Mouse (Mus musculus) limb, embryonic 10.5 days (tissue): ENCODE results near the gene Aatk. TPM values are rescaled to one million over a fixed set of nuclear protein-coding genes. Genes with fewer than 3 reads are reported as not detected.

Experiments
- DNase-seq: peaks from one replicate; pipeline ENCODE4 v3.0.0-alpha.2; 2017; ENCODE audit warnings: low spot score
- H3K27ac ChIP-seq: fragments of 300-500 bp; sonication (generic); 2 replicates; pipeline ENCODE4 v1.5.1; 2016; ENCODE audit warnings: mild to moderate bottlenecking
- H3K27me3 ChIP-seq: fragments of 300-500 bp; sonication (generic); 2 replicates; pipeline ENCODE4 v1.6.1; 2016; ENCODE audit warnings: low read depth, mild to moderate bottlenecking; ENCODE audit not compliant: poor library complexity, severe bottlenecking
- H3K36me3 ChIP-seq: fragments of 300-500 bp; sonication (generic); 2 replicates; pipeline ENCODE4 v1.6.1; 2016; ENCODE audit warnings: mild to moderate bottlenecking, moderate library complexity
- H3K4me1 ChIP-seq: fragments of 300-500 bp; sonication (generic); 2 replicates; pipeline ENCODE4 v1.6.1; 2016
- H3K4me3 ChIP-seq: fragments of 300-500 bp; sonication (generic); 2 replicates; pipeline ENCODE4 v1.5.1; 2016; ENCODE audit warnings: mild to moderate bottlenecking, moderate library complexity
- H3K9me3 ChIP-seq: fragments of 300-500 bp; sonication (generic); replicated peaks from 2 replicates; pipeline ENCODE4 v1.6.1; 2016; ENCODE audit warnings: mild to moderate bottlenecking
- WGBS: fragments of 180-500 bp; shearing (Covaris S2); methylation state at CpG from one replicate; pipeline ENCODE4 v1.1.7; 2016; 5-methylcytosine and 5-hydroxymethylcytosine counted together
- microRNA counts: library from miRNA; unstranded; fragments of <30 nt; microRNA quantifications from one replicate; lab custom pipeline; 2017
- microRNA-seq: library from miRNA; unstranded; fragments of <30 nt; microRNA quantifications from one replicate; pipeline ENCODE4, GENCODE M21; 2017
- polyA plus RNA-seq: library from polyadenylated mRNA; unstranded; fragments of >200 nt; fragmentation: Nextera tagmentation; extraction: Ambion mirVana; gene quantifications from 2 replicates; pipeline ENCODE4 v1.2.1, GENCODE M21; 2016

The Aatk gene
- polyA plus RNA-seq, 1 experiment from 2014 or later = 1.7 TPM

GRCm38 (mm10) chr11:119970021-119970851 lies 76.7 kb downstream of the Aatk start:
- WGBS = 82% methylated on average over 12 of the region's 12 CpGs

DNA sequence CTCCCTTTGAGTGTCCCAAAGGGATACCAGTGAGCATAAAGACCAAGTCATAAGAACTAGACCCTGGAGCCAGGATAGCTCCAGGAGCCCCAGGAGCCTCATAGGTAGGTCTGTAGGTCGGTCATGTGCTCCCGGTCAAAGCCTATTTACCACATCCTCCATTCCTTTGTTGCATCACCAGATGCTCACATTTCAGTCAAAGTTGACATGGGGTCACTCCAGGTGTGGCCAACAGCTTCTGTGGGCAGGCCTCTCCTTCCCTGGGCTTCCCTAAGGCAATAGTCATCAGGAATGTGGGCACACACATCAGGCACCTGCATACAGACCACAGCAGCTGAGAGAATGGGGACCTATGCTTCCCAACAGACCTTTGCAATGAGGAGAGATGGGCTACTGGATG lies 79.1 kb downstream of the Aatk start:
- DNase-seq = no peak
- Histone ChIP-seq H3K27ac (no peak overlapping the region), H3K4me1 (peaks cover 4% of the 10 kb centered on the region), H3K27me3 (no peaks in the 10 kb centered on the region), H3K4me3 (no peak overlapping the region), H3K9me3 (no peaks in the 10 kb centered on the region), H3K36me3 (0 out of 2 replicates have a peak, but pooled peaks cover 13% of the 10 kb centered on the region)
- WGBS = 87% methylated on average over 2 of the region's 2 CpGs

More at GRCm38 (mm10) chr11:119970021-119970851, 76.7 kb downstream of the Aatk start:
- Histone ChIP-seq H3K4me1 (peaks cover 4% of the 10 kb centered on the region), H3K27me3 (no peaks in the 10 kb centered on the region), H3K9me3 (no peaks in the 10 kb centered on the region), H3K36me3 (peaks cover 21% of the 10 kb centered on the region), H3K4me3 (no peak overlapping the region), H3K27ac (no peak overlapping the region)
- DNase-seq = no peak

GRCm38 (mm10) chr11:119967401-119967800 lies 79.6 kb downstream of the Aatk start:
- no peaks in the 10 kb centered on the region for H3K27me3 ChIP-seq
- DNase-seq = no peak
- no peak overlapping the region for H3K27ac ChIP-seq
- no peaks in the 10 kb centered on the region for H3K9me3 ChIP-seq
- H3K4me3 ChIP-seq = no peak overlapping the region
- 0 out of 2 replicates have a peak, but pooled peaks cover 13% of the 10 kb centered on the region for H3K36me3 ChIP-seq
- H3K4me1 ChIP-seq = peaks cover 4% of the 10 kb centered on the region
- WGBS = 83% methylated on average over 8 of the region's 8 CpGs

GRCm38 (mm10) chr11:119966294-119966693 lies 80.7 kb downstream of the Aatk start:
- H3K9me3 ChIP-seq = no peaks in the 10 kb centered on the region
- WGBS = 83% methylated on average over 6 of the region's 6 CpGs
- no peak overlapping the region for H3K27ac ChIP-seq
- DNase-seq = no peak
- H3K4me3 ChIP-seq = no peak overlapping the region
- H3K36me3 ChIP-seq = peaks cover 13% of the 10 kb centered on the region; the same call in 1 of the 2 replicates
- no peaks in the 10 kb centered on the region for H3K27me3 ChIP-seq
- H3K4me1 ChIP-seq = peaks cover 4% of the 10 kb centered on the region

DNA sequence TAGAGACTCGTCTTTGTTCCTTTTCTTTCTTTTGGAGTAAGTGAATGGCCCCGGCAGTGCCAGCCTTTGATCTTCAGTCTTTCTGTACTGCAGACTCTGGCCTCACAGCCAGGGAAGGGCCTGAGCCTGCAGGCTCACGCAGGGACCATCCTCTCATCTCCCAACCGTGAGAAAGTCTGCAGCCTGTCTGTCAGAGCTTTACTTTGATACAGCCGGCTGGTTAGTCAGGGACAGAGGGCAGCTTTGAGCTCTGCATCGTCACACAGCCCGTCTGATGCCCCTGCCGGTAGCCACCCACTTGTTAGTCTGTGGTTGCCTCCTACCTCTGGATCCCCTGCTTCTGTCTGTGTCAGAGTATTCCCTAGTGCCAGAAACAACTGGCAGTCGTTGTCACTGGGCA lies 81.9 kb downstream of the Aatk start:
- H3K27ac ChIP-seq = no peak overlapping the region
- H3K36me3 ChIP-seq = peaks cover 22% of the 10 kb centered on the region; the same call in 1 of the 2 replicates
- no peaks in the 10 kb centered on the region for H3K27me3 ChIP-seq
- no peak overlapping the region for H3K4me3 ChIP-seq
- no peak for DNase-seq
- peaks cover 4% of the 10 kb centered on the region for H3K4me1 ChIP-seq
- WGBS = 16% methylated on average over 9 of the region's 9 CpGs
- no peaks in the 10 kb centered on the region for H3K9me3 ChIP-seq

- Histone ChIP-seq H3K4me1 (peaks cover 8% of the 10 kb centered on the region; the same call in 1 of the 2 replicates), H3K4me3 (no peak overlapping the region), H3K27ac (no peak overlapping the region), H3K36me3 (peaks cover 20% of the 10 kb centered on the region; the same call in 1 of the 2 replicates), H3K27me3 (no peaks in the 10 kb centered on the region), H3K9me3 (no peaks in the 10 kb centered on the region)
- WGBS = 90% methylated on average over 3 of the region's 3 CpGs
- DNase-seq = no peak
These were observed 85.5 kb downstream of the Aatk start for GRCm38 (mm10) chr11:119961511-119961910.

- H3K27ac ChIP-seq = no peak overlapping the region
- H3K4me1 ChIP-seq = peaks cover 15% of the 10 kb centered on the region
- H3K4me3 ChIP-seq = no peak overlapping the region
- H3K36me3 ChIP-seq = peaks cover 17% of the 10 kb centered on the region; the same call in 1 of the 2 replicates
- no peaks in the 10 kb centered on the region for H3K27me3 ChIP-seq
- DNase-seq = no peak
- WGBS = 90% methylated on average over 6 of the region's 6 CpGs
- H3K9me3 ChIP-seq = no peaks in the 10 kb centered on the region
These were observed 86.3 kb downstream of the Aatk start for GRCm38 (mm10) chr11:119960671-119961070.

DNA sequence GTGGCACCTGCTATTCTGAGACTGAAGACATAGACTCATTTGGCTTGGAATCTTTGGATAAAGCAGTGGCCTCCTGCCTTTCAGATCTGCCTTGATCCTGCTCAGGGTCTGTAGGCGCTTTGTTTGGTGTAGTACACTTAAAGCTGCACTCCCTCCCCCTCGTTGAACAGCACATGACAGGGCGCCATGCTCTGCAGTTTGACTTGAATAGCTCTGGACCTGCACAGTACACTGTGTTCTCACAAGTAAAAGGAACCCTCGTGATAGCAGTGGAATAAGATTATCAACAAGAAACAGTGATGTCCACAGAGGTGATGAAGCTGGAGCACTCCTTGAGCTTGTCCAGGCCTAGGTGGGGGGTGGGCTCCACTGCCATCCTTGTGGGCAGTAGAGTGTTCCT lies 87.3 kb downstream of the Aatk start:
- H3K36me3 ChIP-seq = peaks cover 15% of the 10 kb centered on the region; the same call in 1 of the 2 replicates
- no peaks in the 10 kb centered on the region for H3K9me3 ChIP-seq
- no peak overlapping the region for H3K27ac ChIP-seq
- no peak for DNase-seq
- peaks cover 25% of the 10 kb centered on the region for H3K4me1 ChIP-seq
- WGBS = 81% methylated on average over 4 of the region's 4 CpGs
- no peaks in the 10 kb centered on the region for H3K27me3 ChIP-seq
- no peak overlapping the region for H3K4me3 ChIP-seq

- no peak overlapping the region for H3K4me3 ChIP-seq
These were observed 88.1 kb downstream of the Aatk start for GRCm38 (mm10) chr11:119958856-119959255.

More at GRCm38 (mm10) chr11:119958856-119959255, 88.1 kb downstream of the Aatk start:
- Histone ChIP-seq H3K36me3 (peaks cover 15% of the 10 kb centered on the region; the same call in 1 of the 2 replicates), H3K27ac (no peak overlapping the region), H3K9me3 (no peaks in the 10 kb centered on the region), H3K4me1 (peaks cover 26% of the 10 kb centered on the region), H3K27me3 (no peaks in the 10 kb centered on the region)
- DNase-seq = no peak
- 82% methylated on average over 7 of the region's 7 CpGs for WGBS

MicroRNAs encoded within 50 kb of the gene (microRNA counts, 519-probe panel; counts per million panel counts)
- 684 counts per million, percentile 72 among the panel's probes with 10 or more counts for microRNA mmu-miR-338-3p (lab: Ali Mortazavi, UCI)
- 684 counts per million, percentile 72 among the panel's probes with 10 or more counts for microRNA mmu-miR-338-5p (lab: Ali Mortazavi, UCI)

Small RNAs within 50 kb of the gene (microRNA-seq; reads per million reads assigned to microRNA genes)
- gene Gm25948 (not detected), gene Mir3065 (not detected), gene Mir338 (not detected)

Other genes starting within 250 kb of the Aatk start
- gene Chmp6, start 133.7 kb downstream of the Aatk start, polyA plus RNA-seq = 123 and 127 TPM in 2 replicates
- gene Baiap2, start 104.4 kb downstream of the Aatk start, polyA plus RNA-seq = 13.3 and 13.8 TPM in 2 replicates
- gene Cep131, start 39.7 kb upstream of the Aatk start, polyA plus RNA-seq = 46.7 and 55.2 TPM in 2 replicates
- gene Tepsin, start 51.6 kb upstream of the Aatk start, polyA plus RNA-seq = 21.4 and 23.0 TPM in 2 replicates
- 78.5 and 83.8 TPM in 2 replicates for gene Ndufaf8, start 51.8 kb upstream of the Aatk start, polyA plus RNA-seq
- 99.6 and 99.8 TPM in 2 replicates for gene Slc38a10, start 104.2 kb upstream of the Aatk start, polyA plus RNA-seq
- gene Bahcc1, start 185.8 kb upstream of the Aatk start, polyA plus RNA-seq = 19.9 and 20.3 TPM in 2 replicates